Mouse (Mus musculus) spleen, postnatal 10 days (tissue): Measurements from ENCODE around the gene Gstt3.

Experiments used
- DNase-seq, 2 experiments: peaks; one replicate each; pipeline ENCODE4 v3.0.0; 2021 to 2022; ENCODE audit warnings: low spot score in 2 of 2

Gstt3 gene

GRCm38 (mm10) chr10:75780769-75781578 lies at the start of gene Gstt3, which contains the start of gene Gm20441:
Gstt3 (minus strand) TSS chr10:75781414.
Gm20441 (minus strand) TSS chr10:75780954.
- DNase-seq: peak in 1 of 2 experiments; percentile 28

- DNase-seq: no peak
Measured at GRCm38 (mm10) chr10:75830275-75830670, 49.1 kb upstream of the Gstt3 start.

- no peak for DNase-seq
Measured at GRCm38 (mm10) chr10:75829529-75830274, 48.5 kb upstream of the Gstt3 start.

GRCm38 (mm10) chr10:75828500-75828931 lies 47.3 kb upstream of the Gstt3 start:
- DNase-seq: no peak

- no peak for DNase-seq
Measured at GRCm38 (mm10) chr10:75827668-75828360, 46.6 kb upstream of the Gstt3 start.

- DNase-seq: no peak
Measured at GRCm38 (mm10) chr10:75824530-75824929, 43.3 kb upstream of the Gstt3 start.

GRCm38 (mm10) chr10:75823782-75824181 lies 42.6 kb upstream of the Gstt3 start:
- DNase-seq: no peak

GRCm38 (mm10) chr10:75822443-75822842 lies 41.2 kb upstream of the Gstt3 start, which contains the start of gene Gstt4:
Gstt4 (minus strand) TSS chr10:75822543.
- no peak for DNase-seq

GRCm38 (mm10) chr10:75819882-75820281 lies 38.7 kb upstream of the Gstt3 start:
- DNase-seq: no peak

- DNase-seq: no peak
Measured at GRCm38 (mm10) chr10:75818641-75819040, 37.4 kb upstream of the Gstt3 start.

- no peak for DNase-seq
Measured at GRCm38 (mm10) chr10:75804217-75804616, 23.0 kb upstream of the Gstt3 start.

GRCm38 (mm10) chr10:75798176-75798696 lies 17.0 kb upstream of the Gstt3 start, which contains the start of gene Gstt1:
Gstt1 (minus strand) TSS chr10:75798584.
- DNase-seq: peak; percentile 78 to 84

GRCm38 (mm10) chr10:75797619-75798175 lies 16.5 kb upstream of the Gstt3 start:
- peak; percentile 50 to 52 for DNase-seq

- peak in 1 of 2 experiments; percentile 22 for DNase-seq
Measured at GRCm38 (mm10) chr10:75796731-75797516, 15.7 kb upstream of the Gstt3 start.

GRCm38 (mm10) chr10:75794880-75795279 lies 13.7 kb upstream of the Gstt3 start:
- DNase-seq: no peak

GRCm38 (mm10) chr10:75790773-75791172 lies 9.6 kb upstream of the Gstt3 start:
- DNase-seq: no peak

- no peak for DNase-seq
Measured at GRCm38 (mm10) chr10:75789841-75790240, 8.6 kb upstream of the Gstt3 start.

GRCm38 (mm10) chr10:75789081-75789735 lies 8.0 kb upstream of the Gstt3 start:
- DNase-seq: no peak

GRCm38 (mm10) chr10:75788277-75788676 lies 7.1 kb upstream of the Gstt3 start:
- no peak for DNase-seq

- DNase-seq: no peak
Measured at GRCm38 (mm10) chr10:75785442-75785841, 4.2 kb upstream of the Gstt3 start.
